Mouse (Mus musculus) liver, embryonic 15.5 days (tissue): ENCODE results near the gene Glyat. TPM values are rescaled to one million over a fixed set of nuclear protein-coding genes. Genes with fewer than 3 reads are reported as not detected.

Source experiments
- ATAC-seq: fragments of 200-750 bp; cut with Nextera tagmentation; 2 replicates; pipeline ENCODE4 v1.8.0; 2017; ENCODE audit warnings: moderate number of reproducible peaks, mild to moderate bottlenecking, moderate library complexity; ENCODE audit not compliant: insufficient read depth
- H3K27ac ChIP-seq: fragments of 300-500 bp; sonication (generic); replicated peaks from 2 replicates; pipeline ENCODE4 v1.5.1; 2015; ENCODE audit warnings: mild to moderate bottlenecking, inconsistent platforms
- H3K27me3 ChIP-seq: fragments of 300-500 bp; sonication (generic); 2 replicates; pipeline ENCODE4 v1.6.1; 2015; ENCODE audit warnings: mild to moderate bottlenecking, inconsistent platforms
- H3K36me3 ChIP-seq: fragments of 300-500 bp; sonication (generic); replicated peaks from 2 replicates; pipeline ENCODE4 v1.6.1; 2015; ENCODE audit warnings: moderate library complexity, mild to moderate bottlenecking, inconsistent platforms
- H3K4me1 ChIP-seq: fragments of 300-500 bp; sonication (generic); replicated peaks from 2 replicates; pipeline ENCODE4 v1.6.1; 2015; ENCODE audit warnings: inconsistent platforms
- H3K4me2 ChIP-seq: fragments of 300-500 bp; sonication (generic); 2 replicates; pipeline ENCODE4 v1.6.1; 2015; ENCODE audit warnings: moderate library complexity, mild to moderate bottlenecking, inconsistent platforms
- H3K4me3 ChIP-seq: fragments of 300-500 bp; sonication (generic); replicated peaks from 2 replicates; pipeline ENCODE4 v1.5.1; 2015; ENCODE audit warnings: mild to moderate bottlenecking, inconsistent platforms
- H3K9ac ChIP-seq: fragments of 300-500 bp; sonication (generic); 2 replicates; pipeline ENCODE4 v1.6.1; 2015; ENCODE audit warnings: moderate library complexity, mild to moderate bottlenecking, inconsistent platforms
- H3K9me3 ChIP-seq: fragments of 300-500 bp; sonication (generic); replicated peaks from 2 replicates; pipeline ENCODE4 v1.6.1; 2016; ENCODE audit warnings: inconsistent platforms
- WGBS: fragments of 180-500 bp; shearing (Covaris S2); methylation state at CpG from one replicate; pipeline ENCODE4 v1.1.7; 2015; ENCODE audit warnings: mixed read lengths; ENCODE audit not compliant: insufficient replicate concordance; 5-methylcytosine and 5-hydroxymethylcytosine counted together
- polyA plus RNA-seq: library from polyadenylated mRNA; unstranded; fragments of >200 nt; fragmentation: Nextera tagmentation; extraction: Ambion mirVana; gene quantifications from 2 replicates; pipeline ENCODE4 v1.2.1, GENCODE M21; 2015

Gene Glyat
- polyA plus RNA-seq, 1 experiment from 2014 or later = 0.43 TPM

GRCm38 (mm10) chr19:12684638-12685037 is 51.5 kb downstream of the Glyat start:
- no peaks in the 10 kb centered on the region for H3K27me3 ChIP-seq
- H3K9ac ChIP-seq = no peak overlapping the region
- no peaks in the 10 kb centered on the region for H3K4me1 ChIP-seq
- H3K4me3 ChIP-seq = no peak overlapping the region
- ATAC-seq = no peak
- H3K9me3 ChIP-seq = no peaks in the 10 kb centered on the region
- H3K36me3 ChIP-seq = no peaks in the 10 kb centered on the region
- H3K4me2 ChIP-seq = no peak overlapping the region
- no peak overlapping the region for H3K27ac ChIP-seq

GRCm38 (mm10) chr19:12685231-12685630 is 52.1 kb downstream of the Glyat start:
- no peaks in the 10 kb centered on the region for H3K36me3 ChIP-seq
- H3K9me3 ChIP-seq = no peaks in the 10 kb centered on the region
- ATAC-seq = no peak
- H3K4me1 ChIP-seq = no peaks in the 10 kb centered on the region
- no peak overlapping the region for H3K4me3 ChIP-seq
- no peaks in the 10 kb centered on the region for H3K27me3 ChIP-seq
- no peak overlapping the region for H3K9ac ChIP-seq
- H3K27ac ChIP-seq = no peak overlapping the region
- H3K4me2 ChIP-seq = no peak overlapping the region

- Histone ChIP-seq H3K4me2 (no peak within 1 kb of the TSS; the same call in none of the 2 replicates), H3K27me3 (no peaks in the 10 kb centered on the region), H3K36me3 (no peaks in the 10 kb centered on the region), H3K27ac (no peak within 1 kb of the TSS), H3K9me3 (no peaks in the 10 kb centered on the region), H3K4me3 (no peak within 1 kb of the TSS), H3K4me1 (no peaks in the 10 kb centered on the region), H3K9ac (no peak within 1 kb of the TSS)
- WGBS = 53% methylated on average over 3 of the region's 3 CpGs
- no peak for ATAC-seq
Observed at GRCm38 (mm10) chr19:12695590-12695989, 62.5 kb downstream of the Glyat start, which contains the start of gene Keg1. TSS of gene Keg1 (plus strand) at chr19:12695786.

GRCm38 (mm10) chr19:12696221-12696620 is 63.1 kb downstream of the Glyat start:
- Histone ChIP-seq H3K4me1 (no peaks in the 10 kb centered on the region), H3K9me3 (no peaks in the 10 kb centered on the region), H3K4me2 (no peak overlapping the region; the same call in 1 of the 2 replicates), H3K27me3 (no peaks in the 10 kb centered on the region), H3K9ac (no peak overlapping the region), H3K36me3 (no peaks in the 10 kb centered on the region), H3K4me3 (no peak overlapping the region), H3K27ac (no peak overlapping the region)
- ATAC-seq = no peak

Other genes starting within 250 kb of the Glyat start
- gene Olfr1440, start 246.0 kb upstream of the Glyat start, polyA plus RNA-seq = not detected in 2 replicates
- gene Olfr1441, start 215.9 kb upstream of the Glyat start, polyA plus RNA-seq = not detected in 2 replicates
- not detected in 2 replicates for gene Pfpl, start 205.4 kb upstream of the Glyat start, polyA plus RNA-seq
- gene Mpeg1, start 172.5 kb upstream of the Glyat start, polyA plus RNA-seq = 1.8 and 2.0 TPM in 2 replicates
- gene Dtx4, start 131.9 kb upstream of the Glyat start, polyA plus RNA-seq = 2.0 and 2.4 TPM in 2 replicates
- gene Fam111a, start 87.6 kb upstream of the Glyat start, polyA plus RNA-seq = 21.4 and 23.8 TPM in 2 replicates
- gene Gm4952, start 33.3 kb upstream of the Glyat start, polyA plus RNA-seq = 12.6 and 15.3 TPM in 2 replicates
- gene Olfr1442, start 37.1 kb downstream of the Glyat start, polyA plus RNA-seq = not detected in 2 replicates
- not detected in 2 replicates for gene Olfr1443, start 44.8 kb downstream of the Glyat start, polyA plus RNA-seq
- 7.9 and 9.0 TPM in 2 replicates for gene Keg1, start 62.5 kb downstream of the Glyat start, polyA plus RNA-seq
- gene Cntf, start 132.3 kb downstream of the Glyat start, polyA plus RNA-seq = 0.43 and 0.53 TPM in 2 replicates
- 7.2 and 7.3 TPM in 2 replicates for gene Zfp91, start 162.8 kb downstream of the Glyat start, polyA plus RNA-seq
- 2.1 and 2.4 TPM in 2 replicates for gene Lpxn, start 162.9 kb downstream of the Glyat start, polyA plus RNA-seq
- not detected in 2 replicates for gene Gm5244, start 213.4 kb downstream of the Glyat start, polyA plus RNA-seq
- gene Olfr1444, start 224.0 kb downstream of the Glyat start, polyA plus RNA-seq = not detected in 2 replicates